Mouse (Mus musculus) urinary bladder, postnatal 4 days (tissue): ENCODE measurements around the gene Orm3.
A peak's percentile ranks its signal among the peaks of the same experiment; 100 is the strongest.

Source experiments
- DNase-seq, 2 experiments: peaks; one replicate each; pipeline ENCODE4 v3.0.0; 2021 to 2022; ENCODE audit warnings: low spot score in 2 of 2

The Orm3 gene

DNA sequence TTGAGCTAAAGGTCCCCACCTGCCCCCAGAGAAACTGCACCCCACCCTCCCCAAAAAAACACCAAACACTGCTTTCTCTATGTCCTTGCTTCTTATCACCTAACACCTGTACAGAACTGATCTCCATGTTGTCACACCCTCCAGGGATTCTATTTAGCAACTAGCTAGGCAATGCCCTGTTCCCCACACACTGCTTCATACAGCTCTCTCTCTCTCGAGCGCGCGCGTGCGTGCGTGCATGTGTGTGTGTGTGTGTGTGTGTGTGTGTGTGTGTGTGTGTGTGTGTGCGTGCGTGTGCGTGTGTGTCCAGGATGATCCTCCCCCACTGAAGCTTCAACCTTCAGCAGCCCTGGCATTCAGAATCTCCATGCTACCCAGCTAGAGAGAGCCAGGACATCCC, 46.1 kb downstream of the Orm3 start:
- DNase-seq: no peak

DNA sequence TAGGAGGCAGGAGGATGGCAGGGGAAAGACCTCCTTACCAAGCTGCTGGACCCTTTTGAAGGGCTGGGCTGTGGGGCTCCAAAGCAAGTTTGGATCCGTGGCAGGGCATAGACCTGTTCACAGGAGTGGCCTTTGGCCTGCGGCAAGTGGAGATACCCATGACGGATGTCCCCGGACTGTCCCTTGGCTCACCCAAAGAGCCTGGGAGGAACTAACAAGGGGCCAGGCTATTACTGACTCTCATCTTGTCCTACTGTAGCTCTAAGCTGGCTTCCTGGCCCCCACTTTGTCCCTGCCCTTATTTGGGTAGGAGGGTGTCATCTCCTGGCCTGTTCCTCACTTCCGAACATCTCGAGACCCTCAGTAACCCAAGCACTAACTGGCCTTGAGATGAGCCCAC, 46.6 kb downstream of the Orm3 start:
- DNase-seq: no peak

DNA sequence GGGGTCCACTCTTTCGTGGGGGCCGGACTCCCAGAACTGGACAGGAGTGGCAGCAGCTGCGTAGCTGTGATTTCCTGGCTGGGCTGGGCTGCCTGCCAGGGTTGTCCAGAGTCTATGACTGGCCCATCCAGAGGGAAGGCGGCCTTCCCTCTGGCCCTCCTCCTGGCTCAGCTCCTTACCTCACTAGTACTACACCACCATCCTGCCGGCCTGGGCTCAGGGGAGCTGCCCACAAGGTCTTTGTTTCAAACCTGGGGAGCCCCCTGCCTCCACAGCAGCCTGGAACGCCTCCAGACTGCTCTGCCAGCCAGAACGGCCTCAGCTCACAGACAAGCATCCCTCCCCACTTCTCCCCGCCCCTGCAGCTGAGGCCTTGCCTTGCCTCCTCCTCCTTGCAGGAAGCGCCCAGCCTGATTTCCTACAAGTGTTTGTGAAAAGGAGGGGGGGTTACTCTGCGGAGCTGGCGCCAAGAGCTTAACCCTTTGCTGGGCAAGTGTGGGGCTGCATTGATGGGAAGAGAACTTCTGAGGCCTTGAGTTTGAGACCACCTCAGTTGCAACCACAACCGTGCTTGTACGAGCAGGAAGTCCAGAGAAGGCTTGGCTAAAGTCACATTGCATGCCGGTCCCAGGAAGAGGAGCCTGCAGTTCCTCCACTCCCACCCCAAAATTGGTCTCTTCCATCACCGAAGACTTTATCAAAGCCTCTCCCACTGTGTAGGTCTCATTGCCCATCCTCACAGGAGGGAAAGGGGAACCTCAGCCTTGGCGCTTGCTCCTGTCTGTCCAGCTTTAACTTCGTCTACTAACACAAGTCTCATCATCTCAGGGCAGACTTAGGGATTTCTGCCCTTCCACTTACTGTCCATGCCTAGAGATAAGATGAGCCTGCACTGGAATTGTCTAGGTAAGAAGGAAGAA, 47.3 kb downstream of the Orm3 start, which contains the start of gene Akna:
Gene Akna (minus strand): TSS at position 315 of the 920 bp plus-strand sequence.
- DNase-seq: peak; percentile 87 to 91

DNA sequence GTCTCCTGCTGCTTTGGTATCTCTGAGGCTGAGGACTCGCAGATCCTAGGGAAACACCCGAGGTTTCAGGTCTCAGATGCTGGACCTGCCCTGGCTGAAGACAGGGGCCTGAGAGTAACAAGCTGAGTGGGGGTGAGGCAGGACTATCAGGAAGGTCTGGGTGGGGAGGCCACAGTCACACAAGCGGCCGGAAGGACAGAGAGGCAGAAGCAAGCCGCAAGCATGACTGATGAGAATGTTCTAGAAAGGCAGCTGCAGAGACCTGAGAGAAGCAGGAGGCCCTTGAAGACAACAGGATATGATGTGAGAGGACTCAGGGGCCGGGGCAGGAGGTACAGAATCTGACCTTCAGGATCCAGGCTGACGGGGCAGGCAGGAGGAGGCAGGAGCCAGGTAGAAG, 48.2 kb downstream of the Orm3 start:
- no peak for DNase-seq

DNA sequence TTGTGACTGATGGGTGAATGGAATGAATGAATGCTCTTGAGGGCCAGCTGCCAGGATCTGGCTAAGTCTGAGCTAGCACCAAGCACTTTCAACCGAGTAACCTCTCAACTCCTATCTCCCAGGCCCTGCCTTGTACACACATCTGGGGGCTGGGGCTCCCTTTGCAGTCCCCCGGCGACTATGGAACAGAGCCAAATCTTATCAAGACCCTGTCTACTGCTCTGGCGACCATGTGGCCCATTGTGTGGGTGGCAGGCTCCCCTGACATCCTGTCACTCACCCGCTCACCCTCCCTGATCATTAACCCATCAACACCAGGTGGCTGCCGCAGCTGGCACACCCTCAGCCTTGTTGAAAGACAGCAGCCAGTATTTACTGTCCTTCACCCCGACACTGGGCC, 49.1 kb downstream of the Orm3 start:
- no peak for DNase-seq

DNA sequence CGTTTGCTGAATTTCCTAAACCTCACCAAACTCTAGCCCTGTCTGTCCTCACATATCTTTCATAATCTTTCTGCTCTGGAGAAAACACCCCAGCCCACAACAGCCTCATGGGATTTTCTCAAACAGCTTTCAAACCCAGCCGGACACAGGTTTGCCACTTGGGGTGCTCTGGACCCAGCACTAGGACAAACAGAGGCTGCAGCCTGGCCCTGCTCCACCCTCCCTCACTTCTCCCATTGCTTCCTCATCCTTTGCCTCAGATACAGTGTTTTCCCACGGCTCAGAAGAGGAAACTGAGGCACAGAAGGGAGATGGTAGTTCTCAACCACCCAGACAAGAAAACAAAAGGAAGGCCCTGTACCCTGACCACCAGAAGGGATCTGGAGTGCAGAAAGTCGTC, 49.7 kb downstream of the Orm3 start:
- DNase-seq: no peak

DNA sequence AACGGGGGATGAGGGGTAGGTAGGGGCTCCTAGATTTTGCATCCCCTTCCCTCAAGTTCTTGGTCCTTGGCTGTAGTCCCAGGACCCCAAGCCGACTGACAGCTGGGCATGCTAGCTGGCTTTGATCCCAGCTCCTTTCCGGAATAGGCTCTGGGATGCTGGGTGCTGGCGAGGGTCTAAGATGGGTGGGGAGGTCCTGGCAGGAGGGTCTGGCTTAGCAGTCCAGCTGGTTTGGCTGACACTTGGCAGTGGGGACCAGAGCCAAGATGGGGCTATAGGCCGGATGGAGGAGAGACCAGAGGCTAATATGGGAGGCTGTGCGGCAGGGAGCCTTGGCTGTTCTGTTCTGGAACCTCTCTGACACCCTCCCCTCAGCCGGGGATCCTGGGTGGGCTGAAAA, 52.3 kb downstream of the Orm3 start:
- DNase-seq: no peak

DNA sequence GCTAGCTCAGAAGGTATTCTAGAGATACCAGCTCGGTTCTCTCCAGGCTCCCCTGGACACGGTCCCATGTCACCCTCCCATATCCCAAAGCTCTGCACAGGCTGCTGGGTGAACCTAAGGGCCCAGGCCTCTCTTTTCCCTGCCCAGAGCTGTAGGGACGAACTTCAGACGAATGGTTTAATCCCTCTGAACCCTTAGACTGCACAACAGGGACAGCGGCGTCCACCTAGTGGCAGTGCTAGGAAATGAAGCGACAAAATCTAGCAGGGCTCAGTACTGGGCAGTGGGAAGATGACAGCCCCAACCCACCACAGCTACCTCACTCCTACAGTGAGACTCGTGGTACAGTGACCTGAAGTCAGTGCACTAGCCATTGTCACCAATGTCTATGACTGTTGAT, 52.7 kb downstream of the Orm3 start:
- peak in 1 of 2 experiments; percentile 45 for DNase-seq
